Mouse (Mus musculus) forebrain, embryonic 10.5 days (tissue): ENCODE measurements around the gene Prss21. TPM values are rescaled to one million over a fixed set of nuclear protein-coding genes. Genes with fewer than 3 reads are reported as not detected.
"Not testable (repeated sequence)": the region's sequence is repeated elsewhere in the genome, so short reads cannot be mapped to it uniquely, and the experiment has no call there.

Source experiments
- DNase-seq: peaks from one replicate; pipeline ENCODE4 v3.0.0-alpha.2; 2017; ENCODE audit warnings: low spot score; ENCODE audit errors: extremely low spot score
- H3K27ac ChIP-seq: fragments of 300-500 bp; sonication (generic); 2 replicates; pipeline ENCODE4 v1.5.1; 2016; ENCODE audit warnings: mild to moderate bottlenecking
- H3K27me3 ChIP-seq: fragments of 300-500 bp; sonication (generic); 2 replicates; pipeline ENCODE4 v1.6.1; 2016; ENCODE audit warnings: mild to moderate bottlenecking; ENCODE audit not compliant: poor library complexity, severe bottlenecking
- H3K36me3 ChIP-seq: fragments of 300-500 bp; sonication (generic); replicated peaks from 2 replicates; pipeline ENCODE4 v1.6.1; 2016; ENCODE audit warnings: mild to moderate bottlenecking, moderate library complexity
- H3K4me1 ChIP-seq: fragments of 300-500 bp; sonication (generic); 2 replicates; pipeline ENCODE4 v1.6.1; 2016
- H3K4me3 ChIP-seq: fragments of 300-500 bp; sonication (generic); 2 replicates; pipeline ENCODE4 v1.5.1; 2016; ENCODE audit warnings: mild to moderate bottlenecking, moderate library complexity
- H3K9me3 ChIP-seq: fragments of 300-500 bp; sonication (generic); 2 replicates; pipeline ENCODE4 v1.6.1; 2016; ENCODE audit warnings: mild to moderate bottlenecking, moderate library complexity
- WGBS: fragments of 180-500 bp; shearing (Covaris S2); methylation state at CpG from one replicate; pipeline ENCODE4 v1.1.7; 2016; 5-methylcytosine and 5-hydroxymethylcytosine counted together
- microRNA-seq: library from miRNA; unstranded; fragments of <30 nt; microRNA quantifications from one replicate; pipeline ENCODE4, GENCODE M21; 2017
- polyA plus RNA-seq: library from polyadenylated mRNA; unstranded; fragments of >200 nt; fragmentation: Nextera tagmentation; extraction: Ambion mirVana; gene quantifications from 2 replicates; pipeline ENCODE4 v1.2.1, GENCODE M21; 2016

The Prss21 gene
- polyA plus RNA-seq, 1 experiment from 2014 or later, result not detected

- Histone ChIP-seq H3K9me3 (no peaks in the 10 kb centered on the region), H3K36me3 (no peaks in the 10 kb centered on the region), H3K4me1 (0 out of 2 replicates have a peak, but pooled peaks cover 4% of the 10 kb centered on the region), H3K27ac (no peak overlapping the region), H3K4me3 (no peak overlapping the region), H3K27me3 (no peaks in the 10 kb centered on the region)
- 81% methylated on average over 2 of the region's 2 CpGs for WGBS
- no peak for DNase-seq
Observed at GRCm38 (mm10) chr17:23877166-23877565, 9.3 kb downstream of the Prss21 start.

- not testable (repeated sequence) for H3K27ac ChIP-seq, H3K9me3 ChIP-seq, H3K36me3 ChIP-seq, DNase-seq, H3K4me1 ChIP-seq, H3K27me3 ChIP-seq, H3K4me3 ChIP-seq
- WGBS, result 83% methylated on average over 4 of the region's 4 CpGs
Observed at GRCm38 (mm10) chr17:23880576-23880975, 12.7 kb downstream of the Prss21 start, which contains the start of the genes Dcpp1 and Dcpp2. Gene Dcpp1, plus strand, starts transcription at chr17:23880876. Gene Dcpp2, plus strand, starts transcription at chr17:23880880.

GRCm38 (mm10) chr17:23917158-23917557 lies 49.3 kb downstream of the Prss21 start, which contains the start of gene Dcpp3:
Gene Dcpp3, plus strand, starts transcription at chr17:23917458.
- not testable (repeated sequence) for H3K9me3 ChIP-seq, DNase-seq, H3K4me3 ChIP-seq, H3K4me1 ChIP-seq, H3K27me3 ChIP-seq, H3K27ac ChIP-seq, H3K36me3 ChIP-seq
- WGBS, result 82% methylated on average over 4 of the region's 4 CpGs

Small RNA genes lying within 50 kb of the gene (microRNA-seq; reads per million reads assigned to microRNA genes)
- 2.1 reads per million for gene Mir5125

Other genes with a start within 250 kb of the Prss21 start
- 0.77 and 0.84 TPM in 2 replicates for gene Mmp25, start 222.8 kb upstream of the Prss21 start, polyA plus RNA-seq
- gene Bicdl2, start 207.6 kb upstream of the Prss21 start, polyA plus RNA-seq, result 0.27 and 0.37 TPM in 2 replicates
- gene Hcfc1r1, start 194.5 kb upstream of the Prss21 start, polyA plus RNA-seq, result 28.0 and 29.0 TPM in 2 replicates
- gene Thoc6, start 194.2 kb upstream of the Prss21 start, polyA plus RNA-seq, result 77.8 and 78.8 TPM in 2 replicates
- 3.9 and 4.6 TPM in 2 replicates for gene Tnfrsf12a, start 190.6 kb upstream of the Prss21 start, polyA plus RNA-seq
- 28.5 and 32.8 TPM in 2 replicates for gene Cldn6, start 188.8 kb upstream of the Prss21 start, polyA plus RNA-seq
- 7.4 and 10.1 TPM in 2 replicates for gene Cldn9, start 184.0 kb upstream of the Prss21 start, polyA plus RNA-seq
- 0.06 TPM in 1 of 2 replicates, not detected in the other for gene 1520401A03Rik, start 145.3 kb upstream of the Prss21 start, polyA plus RNA-seq
- gene Pkmyt1, start 141.7 kb upstream of the Prss21 start, polyA plus RNA-seq, result 63.3 and 64.5 TPM in 2 replicates
- 21.5 and 23.9 TPM in 2 replicates for gene Paqr4, start 127.2 kb upstream of the Prss21 start, polyA plus RNA-seq
- 1.5 and 2.9 TPM in 2 replicates for gene Kremen2, start 122.2 kb upstream of the Prss21 start, polyA plus RNA-seq
- gene Flywch1, start 96.5 kb upstream of the Prss21 start, polyA plus RNA-seq, result 190 and 197 TPM in 2 replicates
- 23.8 and 25.0 TPM in 2 replicates for gene Flywch2, start 82.0 kb upstream of the Prss21 start, polyA plus RNA-seq
- gene Srrm2, start 77.5 kb upstream of the Prss21 start, polyA plus RNA-seq, result 482 and 518 TPM in 2 replicates
- gene Elob, start 38.9 kb upstream of the Prss21 start, polyA plus RNA-seq, result 1,030 and 1,081 TPM in 2 replicates
- gene Prss33, start 32.0 kb upstream of the Prss21 start, polyA plus RNA-seq, result 0.49 TPM in 1 of 2 replicates, not detected in the other
- not detected in 2 replicates for gene Prss32, start 24.2 kb upstream of the Prss21 start, polyA plus RNA-seq
- 4.5 and 5.4 TPM in 2 replicates for gene Prss41, start 23.9 kb upstream of the Prss21 start, polyA plus RNA-seq
- not detected in 2 replicates for gene Dcpp1, start 12.8 kb downstream of the Prss21 start, polyA plus RNA-seq
- not detected in 2 replicates for gene Dcpp2, start 12.8 kb downstream of the Prss21 start, polyA plus RNA-seq
- not detected in 2 replicates for gene Dcpp3, start 49.4 kb downstream of the Prss21 start, polyA plus RNA-seq
- not detected in 2 replicates for gene Sbp, start 73.6 kb downstream of the Prss21 start, polyA plus RNA-seq
- gene Sbpl, start 87.2 kb downstream of the Prss21 start, polyA plus RNA-seq, result not detected in 2 replicates
- not detected in 2 replicates for gene Prss30, start 112.5 kb downstream of the Prss21 start, polyA plus RNA-seq
- 0.58 and 0.63 TPM in 2 replicates for gene Prss22, start 130.0 kb downstream of the Prss21 start, polyA plus RNA-seq
- 0.11 and 0.16 TPM in 2 replicates for gene Prss27, start 170.1 kb downstream of the Prss21 start, polyA plus RNA-seq
- 89.2 and 91.6 TPM in 2 replicates for gene Kctd5, start 205.4 kb downstream of the Prss21 start, polyA plus RNA-seq